Mouse (Mus musculus): ENCODE results near the gene Slc22a23. TPM values are rescaled to one million over a fixed set of nuclear protein-coding genes. Genes with fewer than 3 reads are reported as not detected.

Gene Slc22a23
- total RNA-seq, 2 experiments from 2014 or later = 11.3 to 14.9 TPM

- DNase-seq = peak; percentile 8
These were observed 1.1 kb downstream of the Slc22a23 start for GRCm38 (mm10) chr13:34343719-34344375.

GRCm38 (mm10) chr13:34342286-34342890 is 2.6 kb downstream of the Slc22a23 start:
- no peak for DNase-seq

GRCm38 (mm10) chr13:34336895-34337294 is 8.1 kb downstream of the Slc22a23 start:
- no peak for DNase-seq

- DNase-seq = no peak
These were observed 10.1 kb downstream of the Slc22a23 start for GRCm38 (mm10) chr13:34334847-34335246.

- no peak for DNase-seq
These were observed 12.2 kb downstream of the Slc22a23 start for GRCm38 (mm10) chr13:34332762-34333161.

GRCm38 (mm10) chr13:34331399-34332186 is 13.4 kb downstream of the Slc22a23 start:
- no peak for DNase-seq

GRCm38 (mm10) chr13:34329589-34329988 is 15.4 kb downstream of the Slc22a23 start:
- no peak for DNase-seq

GRCm38 (mm10) chr13:34326992-34327391 is 18.0 kb downstream of the Slc22a23 start:
- no peak for DNase-seq

GRCm38 (mm10) chr13:34323361-34323760 is 21.6 kb downstream of the Slc22a23 start:
- DNase-seq = no peak

- DNase-seq = no peak
These were observed 24.5 kb downstream of the Slc22a23 start for GRCm38 (mm10) chr13:34320482-34320881.

GRCm38 (mm10) chr13:34317051-34317450 is 27.9 kb downstream of the Slc22a23 start:
- no peak for DNase-seq

- DNase-seq = no peak
These were observed 28.5 kb downstream of the Slc22a23 start for GRCm38 (mm10) chr13:34316511-34316910.

GRCm38 (mm10) chr13:34313033-34313491 is 31.9 kb downstream of the Slc22a23 start:
- DNase-seq = no peak

- DNase-seq = no peak
These were observed 32.5 kb downstream of the Slc22a23 start for GRCm38 (mm10) chr13:34312346-34313002.

- no peak for DNase-seq
These were observed 33.4 kb downstream of the Slc22a23 start for GRCm38 (mm10) chr13:34311593-34311992.

- no peak for DNase-seq
These were observed 36.4 kb downstream of the Slc22a23 start for GRCm38 (mm10) chr13:34308604-34308927.

GRCm38 (mm10) chr13:34307696-34308603 is 37.0 kb downstream of the Slc22a23 start:
- no peak for DNase-seq

GRCm38 (mm10) chr13:34305964-34306671 is 38.9 kb downstream of the Slc22a23 start:
- no peak for DNase-seq

- DNase-seq = no peak
These were observed 40.1 kb downstream of the Slc22a23 start for GRCm38 (mm10) chr13:34304896-34305295.

- no peak for DNase-seq
These were observed 41.5 kb downstream of the Slc22a23 start for GRCm38 (mm10) chr13:34303386-34304016.

Data from gastrocnemius, postnatal 25 days (tissue).